Mouse (Mus musculus) frontal cortex, adult 2 months (tissue): ENCODE results near the gene Ddah1. TPM values are rescaled to one million over a fixed set of nuclear protein-coding genes. Genes with fewer than 3 reads are reported as not detected.

ENCODE experiments used
- DNase-seq, 2 experiments: peaks; one replicate each; pipeline ENCODE4 v3.0.0; 2022; ENCODE audit warnings: low spot score in 1 of 2; ENCODE audit errors: extremely low spot score in 1 of 2
- polyA plus RNA-seq: library from polyadenylated mRNA; depleted of rRNA; stranded (reverse); fragments of >200 nt; gene quantifications from 2 replicates; pipeline ENCODE4 v1.2.3, GENCODE M21; 2012

Gene Ddah1
- polyA plus RNA-seq, 1 experiment, result 90.1 TPM

- DNase-seq, result no peak
Measured at GRCm38 (mm10) chr3:145762957-145763641, 4.6 kb downstream of the Ddah1 start.

GRCm38 (mm10) chr3:145763642-145763972 lies 5.1 kb downstream of the Ddah1 start:
- no peak for DNase-seq

- no peak for DNase-seq
Measured at GRCm38 (mm10) chr3:145764416-145764815, 5.9 kb downstream of the Ddah1 start.

- no peak for DNase-seq
Measured at GRCm38 (mm10) chr3:145768439-145768838, 10.0 kb downstream of the Ddah1 start.

DNA sequence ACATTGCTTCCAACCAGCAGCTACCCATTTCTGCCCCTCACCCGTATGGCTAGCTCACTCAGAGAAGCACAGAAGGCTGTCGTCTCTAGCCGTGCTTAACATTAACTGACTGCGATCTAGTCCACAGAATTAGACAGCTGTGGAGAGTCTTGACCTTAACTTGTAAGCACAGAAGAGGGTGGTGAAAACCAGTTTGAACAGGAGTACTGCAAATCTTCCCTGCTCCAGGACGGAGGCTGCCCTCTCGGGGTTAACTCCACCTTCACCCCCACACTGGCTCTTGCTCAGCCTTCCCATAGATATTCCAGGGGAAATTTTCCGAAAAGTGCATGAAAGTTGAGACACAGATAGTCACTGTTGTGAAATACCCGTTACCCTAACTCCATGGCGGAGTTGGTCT lies 14.9 kb downstream of the Ddah1 start:
- no peak for DNase-seq

DNA sequence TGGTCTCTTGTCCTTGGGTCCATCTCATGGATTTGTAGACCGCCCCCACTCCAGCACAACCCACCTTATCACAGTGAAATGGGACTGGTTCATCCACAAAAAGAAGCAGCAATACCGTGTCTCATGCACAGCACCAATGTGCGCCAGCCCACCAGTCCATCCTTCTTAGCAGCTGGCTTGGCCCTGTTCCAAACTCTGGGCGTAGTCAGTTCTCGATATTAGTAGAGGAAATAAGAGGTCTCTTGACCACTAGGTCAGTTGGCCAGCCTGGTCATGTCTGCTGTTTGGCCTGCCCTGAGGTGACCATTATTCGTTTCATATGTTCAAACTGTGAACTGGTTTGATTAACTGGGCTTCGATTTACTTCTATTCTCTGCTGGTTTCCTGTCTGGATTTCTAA lies 15.9 kb downstream of the Ddah1 start:
- DNase-seq, result no peak

- no peak for DNase-seq
Measured at GRCm38 (mm10) chr3:145775236-145775635, 16.8 kb downstream of the Ddah1 start.

DNA sequence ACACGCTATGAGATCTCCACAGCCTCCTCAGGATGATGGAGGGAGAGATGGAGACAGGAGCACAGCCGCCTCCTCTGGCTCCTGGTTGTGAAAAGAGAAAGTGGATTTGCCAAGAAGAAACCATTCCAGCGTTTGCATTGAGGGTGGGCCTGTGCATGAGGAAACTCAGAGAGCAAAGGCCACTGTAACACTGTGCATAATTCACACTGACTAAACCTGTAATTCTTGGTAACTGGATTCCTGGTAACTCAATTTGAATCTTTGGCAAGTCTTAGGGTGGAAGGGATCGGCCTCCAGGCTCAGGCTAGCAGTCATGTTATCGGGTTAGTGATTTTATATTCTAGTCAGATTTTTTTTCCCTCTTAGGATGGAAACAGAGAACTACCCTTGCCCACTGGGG lies 17.4 kb downstream of the Ddah1 start:
- no peak for DNase-seq

DNA sequence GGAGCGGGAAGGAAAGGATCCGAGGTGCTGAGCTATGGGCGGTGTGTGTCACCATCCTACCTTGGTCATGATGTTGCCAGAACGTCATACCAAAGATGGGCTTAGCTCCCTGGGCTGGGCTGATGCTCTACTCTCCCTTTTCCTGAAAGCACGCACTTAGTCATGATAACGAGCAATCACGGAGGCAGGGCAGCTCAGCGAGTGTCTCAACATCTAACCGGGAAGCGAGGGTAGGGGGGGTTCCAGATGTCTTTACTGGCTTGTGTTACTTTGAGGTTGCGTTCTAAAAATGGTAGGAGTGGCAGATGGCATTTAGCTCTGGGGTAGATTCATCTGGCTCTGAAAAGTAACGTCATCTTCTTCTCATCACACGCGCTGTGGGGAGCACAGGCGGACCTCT lies 18.5 kb downstream of the Ddah1 start:
- DNase-seq, result peak in 1 of 2 experiments; percentile 46

DNA sequence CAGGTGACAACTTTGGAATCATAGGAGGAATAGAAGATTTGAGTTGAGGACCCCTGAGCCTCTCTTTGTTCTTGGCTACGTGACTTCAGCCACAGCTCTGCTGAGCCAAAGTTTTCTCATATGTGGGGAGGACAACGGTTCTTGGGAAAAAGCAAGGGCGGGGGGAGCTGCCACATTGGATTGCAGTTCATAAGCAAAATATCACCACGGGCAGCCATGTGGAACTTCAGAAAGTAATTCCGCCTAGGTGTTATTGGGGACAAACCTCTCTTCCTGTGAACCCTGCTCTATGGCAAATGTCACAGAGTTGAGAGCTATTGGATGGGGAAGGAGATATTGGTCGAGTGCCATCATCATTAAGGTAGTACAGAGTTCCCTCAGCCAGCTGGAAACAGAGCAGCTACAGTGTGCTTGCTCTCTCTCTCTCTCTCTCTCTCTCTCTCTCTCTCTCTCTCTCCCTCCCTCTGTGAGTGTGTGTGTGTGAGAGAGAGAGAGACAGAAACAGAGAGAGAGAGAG lies 20.0 kb downstream of the Ddah1 start:
- no peak for DNase-seq

DNA sequence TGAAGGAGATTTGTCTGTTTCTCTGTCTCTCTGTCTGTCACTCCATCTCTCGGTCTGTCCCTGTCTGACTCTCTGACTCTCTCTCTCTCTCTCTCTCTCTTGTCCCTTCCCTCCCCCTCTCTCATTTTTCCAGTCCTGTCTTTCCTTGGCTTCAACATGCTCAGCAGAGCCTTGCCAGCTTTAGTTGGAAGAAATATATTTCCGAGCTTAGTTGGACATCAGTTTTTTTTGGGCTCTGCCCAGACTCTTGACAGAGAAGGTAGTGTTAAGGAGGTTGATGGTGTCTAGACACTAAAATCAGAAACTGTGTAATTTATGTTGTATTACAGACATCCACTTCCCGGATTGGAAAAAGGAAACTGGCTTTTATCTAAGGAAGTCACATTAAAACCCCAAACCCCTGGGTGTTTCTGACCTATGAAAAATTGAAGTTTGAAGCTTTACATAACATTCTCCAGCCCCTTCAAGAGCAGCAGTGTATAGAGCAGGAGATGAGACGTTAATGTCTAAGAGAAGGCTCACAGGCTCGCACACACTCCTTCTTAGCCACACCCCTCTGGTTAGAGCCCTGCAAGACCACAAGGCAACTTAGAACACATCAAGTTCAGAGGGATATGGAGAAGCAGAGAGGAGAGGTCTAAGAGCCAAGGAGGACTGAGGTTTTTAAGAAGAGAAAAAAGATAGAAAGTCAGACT lies 21.0 kb downstream of the Ddah1 start:
- DNase-seq, result no peak

- no peak for DNase-seq
Measured at GRCm38 (mm10) chr3:145780784-145781442, 22.4 kb downstream of the Ddah1 start.

DNA sequence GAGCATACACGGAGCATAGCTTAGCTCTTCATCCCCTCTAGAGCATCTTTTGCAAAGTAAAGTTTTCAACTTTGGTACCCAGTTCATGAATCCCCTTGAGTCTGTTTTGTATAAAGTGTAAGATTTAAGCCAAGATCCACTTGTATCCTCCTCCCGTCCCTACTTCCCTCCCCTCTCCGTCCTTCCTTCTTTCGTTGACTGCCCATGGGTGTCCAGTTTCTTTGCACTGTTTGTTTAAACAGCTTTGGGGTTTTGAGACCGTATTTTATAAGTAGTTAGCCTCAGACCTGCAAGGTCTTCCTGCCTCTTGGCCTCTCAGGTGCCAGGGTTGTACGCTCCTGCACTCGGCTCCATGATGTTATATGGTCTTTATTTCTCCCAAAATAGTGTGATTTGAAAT lies 26.8 kb downstream of the Ddah1 start:
- no peak for DNase-seq

- DNase-seq, result no peak
Measured at GRCm38 (mm10) chr3:145787303-145787702, 28.8 kb downstream of the Ddah1 start.

GRCm38 (mm10) chr3:145789114-145789513 lies 30.6 kb downstream of the Ddah1 start:
- DNase-seq, result no peak

GRCm38 (mm10) chr3:145790233-145790632 lies 31.8 kb downstream of the Ddah1 start:
- no peak for DNase-seq

DNA sequence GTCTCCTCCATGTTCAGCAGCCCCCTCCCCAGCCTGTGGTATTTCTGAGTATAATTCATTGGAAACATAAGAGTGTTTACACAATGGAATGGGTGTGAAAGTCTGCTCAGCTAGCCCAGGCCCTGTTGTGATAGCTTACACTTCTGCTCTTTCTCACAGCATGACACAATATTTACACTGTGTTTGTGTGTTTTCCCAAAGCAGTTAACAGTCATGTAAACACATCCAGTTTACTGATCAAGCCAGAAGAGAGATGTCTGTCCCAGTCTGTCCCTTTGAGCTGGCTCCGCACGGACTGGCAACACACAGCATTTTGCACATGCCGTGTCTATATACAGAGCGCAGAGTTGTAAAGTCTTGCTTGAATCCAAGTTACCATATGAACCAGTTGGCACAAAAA lies 32.2 kb downstream of the Ddah1 start:
- no peak for DNase-seq

DNA sequence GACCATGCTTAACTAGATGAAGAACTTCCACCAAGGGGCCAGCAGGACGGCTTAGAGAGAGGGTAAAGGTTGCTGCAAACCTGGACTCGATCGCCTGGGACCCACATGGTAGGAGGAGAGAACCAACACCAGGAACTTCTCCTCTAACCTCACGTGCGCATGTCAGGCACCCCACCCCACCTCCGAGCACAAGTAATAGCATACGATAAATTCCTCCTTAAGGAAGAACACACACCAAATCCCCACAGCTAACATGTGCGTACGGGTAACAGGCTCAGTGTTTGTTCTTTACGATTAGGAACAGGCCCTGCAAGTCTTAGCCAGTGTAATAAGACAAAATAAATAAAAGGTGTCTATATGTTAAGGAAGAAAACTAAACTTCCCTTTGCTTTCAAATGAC lies 35.9 kb downstream of the Ddah1 start:
- DNase-seq, result no peak

DNA sequence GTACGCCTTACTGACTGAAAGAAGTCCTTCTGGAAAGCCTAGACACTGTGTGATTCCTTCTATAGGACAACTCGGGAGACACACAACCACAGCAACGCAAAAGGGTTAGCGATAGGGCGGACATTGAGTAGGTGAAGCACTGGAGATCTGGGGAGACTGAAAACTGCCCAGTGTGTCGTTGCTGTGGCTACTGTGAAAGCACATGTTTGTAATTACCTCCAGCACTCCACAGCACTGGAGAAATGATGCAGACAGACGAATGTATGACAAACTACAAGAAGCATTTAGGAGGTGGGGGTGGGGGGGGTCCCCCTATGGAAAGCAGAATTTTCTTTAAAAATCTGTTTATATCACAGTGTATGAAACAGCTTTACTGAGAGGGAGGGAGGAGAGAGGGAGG lies 37.4 kb downstream of the Ddah1 start:
- no peak for DNase-seq

GRCm38 (mm10) chr3:145798042-145798441 lies 39.6 kb downstream of the Ddah1 start:
- DNase-seq, result no peak

DNA sequence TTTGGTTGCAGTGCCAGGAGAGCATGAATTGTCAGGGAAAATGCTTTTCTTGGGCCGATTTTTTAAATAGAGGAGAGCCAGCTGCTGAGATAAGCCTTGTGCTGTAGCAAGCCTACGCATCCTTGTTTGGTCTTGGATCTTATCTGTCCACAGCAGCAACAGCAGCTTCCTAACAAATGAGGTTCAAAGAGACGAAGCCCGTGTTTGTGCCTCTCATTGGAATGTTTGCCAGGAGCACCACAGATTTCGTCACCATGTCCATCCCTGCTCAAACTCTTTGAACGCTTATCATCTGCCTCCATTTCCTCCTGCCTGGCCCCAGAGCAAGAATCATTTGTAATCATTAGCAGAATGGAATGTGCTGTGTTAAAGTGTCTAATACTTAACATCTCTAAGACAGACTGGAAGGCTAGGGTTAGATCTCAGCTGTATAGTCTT lies 40.3 kb downstream of the Ddah1 start:
- no peak for DNase-seq

GRCm38 (mm10) chr3:145799365-145799764 lies 40.9 kb downstream of the Ddah1 start:
- DNase-seq, result no peak
